In the genomic region with DNA sequence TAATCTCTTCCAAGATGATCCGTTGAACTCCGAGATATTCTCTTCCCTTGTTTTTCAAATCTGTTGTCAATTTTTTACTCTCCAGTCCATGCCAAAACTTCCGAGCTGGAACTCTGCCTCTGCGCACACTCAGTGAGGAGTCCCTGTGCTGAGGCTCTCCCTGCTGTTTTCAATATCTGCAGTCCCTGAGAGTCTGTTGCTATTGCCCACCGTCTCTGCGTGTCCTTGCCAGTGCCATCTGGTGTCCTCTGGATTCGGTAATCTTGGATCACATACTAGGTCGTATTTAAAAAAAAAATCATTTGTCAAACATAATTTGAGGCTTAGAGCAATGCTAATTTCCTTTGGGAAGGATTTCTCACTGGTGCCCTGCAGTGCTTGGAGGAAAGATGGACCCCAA, we compare ENCODE assay signal across 18 mouse cellular contexts. TPM values are rescaled to one million over a fixed set of nuclear protein-coding genes. Genes with fewer than 3 reads are reported as not detected.
DNase-seq lines count a peak whose midpoint lies in the region; TF ChIP-seq lines count a peak whose summit lies in the region.
"Had no signal": no experiment of that assay in that cellular context is flagged by ENCODE, and none has a peak within 500 bp of the region (broad histone marks: within the 10 kb centered on the region; RNA-seq: fewer than 3 reads in every experiment).

No protein-coding gene starts in this region.

- no peak for TF ChIP-seq CTCF in gastrocnemius, adult 2 months (IDR thresholded peaks at IDR 0.05)

- intact Hi-C loops in left cerebral cortex, postnatal 10 days (cut with DNase I), result no loop called here
- intact Hi-C loops in left cerebral cortex, postnatal 25 days (cut with DNase I), result no loop called here
- intact Hi-C loops in gastrocnemius, adult 2 months (cut with DNase I), result no loop called here

- DNase-seq in left cerebral cortex, postnatal 10 days (ENCODE audit: extremely low spot score in 1 of 2, low spot score in 2 of 2), result peak; percentile 26 to 38
- no peak for DNase-seq in left cerebral cortex, postnatal 25 days (ENCODE audit: low spot score in 2 of 2)
- peak; percentile 83 for DNase-seq in cerebellum, adult 11 months
- peak; percentile 86 for DNase-seq in cerebellum, adult 8-10 months
- peak; percentile 70 for DNase-seq in layer of hippocampus, adult 9-11 months
- DNase-seq in adrenal gland, adult 18-20 months (ENCODE audit: low spot score in 2 of 2), result no peak
- no peak for DNase-seq in gastrocnemius, adult 2 months
- DNase-seq: heart, postnatal 4 days; lung, embryonic 14.5 days; thymus, adult 2 months had no signal

- H3K4me3 ChIP-seq in gastrocnemius, adult 2 months, result no peak overlapping the region
- H3K4me3 ChIP-seq: erythroblast, embryonic 14.5 days; intestine, embryonic 15.5 days; neural tube, embryonic 15.5 days had no signal

- H3K27ac ChIP-seq in gastrocnemius, adult 2 months, result no peak overlapping the region
- H3K27ac ChIP-seq: intestine, embryonic 15.5 days; kidney, postnatal 0 days; neural tube, embryonic 15.5 days had no signal

RNA-seq across cellular contexts. Expression of gene Cd300lg, which starts 6.4 kb away (rescaled TPM):
- total RNA-seq in left cerebral cortex, postnatal 10 days (2021), result not detected
- not detected for total RNA-seq in left cerebral cortex, postnatal 25 days (2021)
- total RNA-seq in adrenal gland, adult 18-20 months (2021), result 10 to 100 TPM; 32.4 to 33.4 TPM
- total RNA-seq in gastrocnemius, adult 2 months (2021), result 10 to 100 TPM; 17.6 to 18.9 TPM
- total RNA-seq: CH12.LX had no signal

RNA-seq across cellular contexts. Expression of gene Mpp3, which starts 6.6 kb away (rescaled TPM):
- 10 to 100 TPM; 34.1 to 36.3 TPM for total RNA-seq in left cerebral cortex, postnatal 10 days (2021)
- total RNA-seq in left cerebral cortex, postnatal 25 days (2021), result 10 to 100 TPM; 71.2 to 72.9 TPM
- 10 to 100 TPM; 10.8 to 20.2 TPM for total RNA-seq in adrenal gland, adult 18-20 months (2021)
- total RNA-seq in gastrocnemius, adult 2 months (2021), result 10 to 100 TPM; 19.4 to 34.7 TPM
- total RNA-seq: megakaryocyte, adult 5-6 weeks had no signal

RNA-seq across cellular contexts. Expression of gene Dusp3, which starts 48.1 kb away (rescaled TPM):
- 100 to 1,000 TPM; 138 to 142 TPM for total RNA-seq in left cerebral cortex, postnatal 10 days (2021)
- 100 to 1,000 TPM; 217 to 237 TPM for total RNA-seq in left cerebral cortex, postnatal 25 days (2021)
- total RNA-seq in adrenal gland, adult 18-20 months (2021), result 100 to 1,000 TPM; 107 to 138 TPM
- total RNA-seq in gastrocnemius, adult 2 months (2021), result 100 to 1,000 TPM; 123 to 129 TPM

RNA-seq across cellular contexts. Expression of gene Cfap97d1, which starts 50.8 kb away (rescaled TPM):
- total RNA-seq in left cerebral cortex, postnatal 10 days (2021), result not detected
- total RNA-seq in left cerebral cortex, postnatal 25 days (2021), result not detected
- total RNA-seq in adrenal gland, adult 18-20 months (2021), result not detected
- total RNA-seq in gastrocnemius, adult 2 months (2021), result not detected
- total RNA-seq: CH12.LX; heart, postnatal 4 days; left cerebral cortex, adult 8-10 months; liver, adult 2 months; megakaryocyte, adult 5-6 weeks had no signal

RNA-seq across cellular contexts. Expression of gene Mpp2, which starts 53.4 kb away (rescaled TPM):
- total RNA-seq in left cerebral cortex, postnatal 10 days (2021), result 100 to 1,000 TPM; 103 to 107 TPM
- 100 to 1,000 TPM; 153 to 174 TPM for total RNA-seq in left cerebral cortex, postnatal 25 days (2021)
- total RNA-seq in adrenal gland, adult 18-20 months (2021), result 10 to 100 TPM in 1 of 2 experiments, 1 to 10 TPM in 1; 8.8 to 13.0 TPM
- 1 to 10 TPM; 1.2 TPM for total RNA-seq in gastrocnemius, adult 2 months (2021)

Comparison
In these comparisons a context has a peak if more than half of its experiments do, and no peak if none do; other contexts are left out.
1. DNase-seq: peak in left cerebral cortex, postnatal 10 days (2 of 2), cerebellum, adult 11 months (single experiment), cerebellum, adult 8-10 months (single experiment) and layer of hippocampus, adult 9-11 months (single experiment); none in left cerebral cortex, postnatal 25 days (0 of 2), adrenal gland, adult 18-20 months (0 of 2) and gastrocnemius, adult 2 months (single experiment).
2. RNA of gene Cd300lg, which starts 6.4 kb away (total RNA-seq): 32.4 to 33.4 TPM in adrenal gland, adult 18-20 months and 17.6 to 18.9 TPM in gastrocnemius, adult 2 months; not detected in left cerebral cortex, postnatal 25 days and not detected in left cerebral cortex, postnatal 10 days; every median in the first group is over 10 times any median in the second.